Mouse (Mus musculus) embryonic facial prominence, embryonic 15.5 days (tissue): ENCODE data around the gene Olfr1097. TPM values are rescaled to one million over a fixed set of nuclear protein-coding genes. Genes with fewer than 3 reads are reported as not detected.

ENCODE experiments used
- ATAC-seq: fragments of 200-750 bp; cut with Nextera tagmentation; 2 replicates; pipeline ENCODE4 v1.8.0; 2017; ENCODE audit warnings: low read depth, moderate TSS enrichment; ENCODE audit not compliant: insufficient number of reproducible peaks, low FRiP score, low TSS enrichment
- H3K27ac ChIP-seq: fragments of 300-500 bp; sonication (generic); replicated peaks from 2 replicates; pipeline ENCODE4 v1.5.1; 2015; ENCODE audit warnings: mild to moderate bottlenecking, inconsistent platforms
- H3K27me3 ChIP-seq: fragments of 300-500 bp; sonication (generic); 2 replicates; pipeline ENCODE4 v1.6.1; 2015; ENCODE audit warnings: inconsistent platforms
- H3K36me3 ChIP-seq: fragments of 300-500 bp; sonication (generic); 2 replicates; pipeline ENCODE4 v1.6.1; 2015; ENCODE audit warnings: mild to moderate bottlenecking, inconsistent platforms
- H3K4me1 ChIP-seq: fragments of 300-500 bp; sonication (generic); 2 replicates; pipeline ENCODE4 v1.6.1; 2015; ENCODE audit warnings: inconsistent platforms
- H3K4me2 ChIP-seq: fragments of 300-500 bp; sonication (generic); replicated peaks from 2 replicates; pipeline ENCODE4 v1.6.1; 2015; ENCODE audit warnings: mild to moderate bottlenecking, inconsistent platforms
- H3K4me3 ChIP-seq: fragments of 300-500 bp; sonication (generic); replicated peaks from 2 replicates; pipeline ENCODE4 v1.5.1; 2015; ENCODE audit warnings: mild to moderate bottlenecking, inconsistent platforms
- H3K9ac ChIP-seq: fragments of 300-500 bp; sonication (generic); 2 replicates; pipeline ENCODE4 v1.6.1; 2015; ENCODE audit warnings: inconsistent platforms
- H3K9me3 ChIP-seq: fragments of 300-500 bp; sonication (generic); replicated peaks from 2 replicates; pipeline ENCODE4 v1.6.1; 2016; ENCODE audit warnings: inconsistent platforms
- WGBS: fragments of 180-500 bp; shearing (Covaris S2); methylation state at CpG from one replicate; pipeline ENCODE4 v1.1.7; 2015; 5-methylcytosine and 5-hydroxymethylcytosine counted together
- polyA plus RNA-seq: library from polyadenylated mRNA; unstranded; fragments of >200 nt; fragmentation: Nextera tagmentation; extraction: Ambion mirVana; gene quantifications from 2 replicates; pipeline ENCODE4 v1.2.1, GENCODE M21; 2015

Gene Olfr1097
- polyA plus RNA-seq = not detected in 2 replicates

GRCm38 (mm10) chr2:86892116-86892515 is at the start of gene Olfr1097:
Gene Olfr1097, minus strand, starts transcription at chr2:86892216.
- no peak within 1 kb of the TSS for H3K27ac ChIP-seq

GRCm38 (mm10) chr2:86926557-86926956 is 34.5 kb upstream of the Olfr1097 start:
- no peaks in the 10 kb centered on the region for H3K36me3 ChIP-seq
- H3K27ac ChIP-seq = no peak overlapping the region
- no peak overlapping the region for H3K9ac ChIP-seq
- no peak overlapping the region for H3K4me3 ChIP-seq
- no peaks in the 10 kb centered on the region for H3K4me1 ChIP-seq
- ATAC-seq = no peak
- no peak overlapping the region for H3K4me2 ChIP-seq
- H3K27me3 ChIP-seq = no peaks in the 10 kb centered on the region
- H3K9me3 ChIP-seq = no peaks in the 10 kb centered on the region

More at GRCm38 (mm10) chr2:86892116-86892515, at the start of gene Olfr1097:
- no peaks in the 10 kb centered on the region for H3K36me3 ChIP-seq
- H3K27me3 ChIP-seq = no peaks in the 10 kb centered on the region
- no peak within 1 kb of the TSS for H3K4me2 ChIP-seq
- H3K9me3 ChIP-seq = no peaks in the 10 kb centered on the region
- no peak within 1 kb of the TSS for H3K4me3 ChIP-seq
- no peak within 1 kb of the TSS for H3K9ac ChIP-seq
- H3K4me1 ChIP-seq = no peaks in the 10 kb centered on the region
- ATAC-seq = no peak
- WGBS = 91% methylated on average over 1 of the region's 1 CpGs

DNA sequence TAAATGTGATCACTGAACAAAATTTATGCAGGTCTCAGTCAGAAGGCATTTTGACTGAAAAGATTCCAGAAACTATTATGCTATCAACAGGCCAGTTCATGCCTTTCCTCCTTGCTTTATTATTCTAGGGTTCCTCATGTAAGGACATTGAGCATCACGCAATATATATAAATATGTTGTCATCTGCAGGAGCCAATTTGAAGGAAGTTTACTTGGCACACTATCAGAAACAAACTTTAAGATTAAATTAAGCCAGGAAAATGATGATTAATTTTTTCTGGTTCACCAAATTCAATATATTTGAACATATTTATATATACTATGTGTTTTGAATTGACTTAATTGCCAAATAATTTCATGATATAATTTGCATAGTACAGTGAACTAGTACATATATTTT is 32.4 kb upstream of the Olfr1097 start, which contains the start of gene Olfr1098:
Gene Olfr1098 (minus strand): TSS at position 101 of the 400 bp plus-strand sequence.
- Histone ChIP-seq H3K4me2 (no peak within 1 kb of the TSS), H3K4me3 (no peak within 1 kb of the TSS), H3K27ac (no peak within 1 kb of the TSS), H3K27me3 (no peaks in the 10 kb centered on the region), H3K36me3 (no peaks in the 10 kb centered on the region), H3K9me3 (no peaks in the 10 kb centered on the region), H3K4me1 (no peaks in the 10 kb centered on the region), H3K9ac (no peak within 1 kb of the TSS)
- 82% methylated on average over 1 of the region's 1 CpGs for WGBS
- no peak for ATAC-seq

- Histone ChIP-seq H3K4me3 (no peak overlapping the region), H3K4me2 (no peak overlapping the region), H3K27ac (no peak overlapping the region), H3K9me3 (no peaks in the 10 kb centered on the region), H3K9ac (no peak overlapping the region), H3K27me3 (no peaks in the 10 kb centered on the region), H3K4me1 (no peaks in the 10 kb centered on the region), H3K36me3 (no peaks in the 10 kb centered on the region)
- no peak for ATAC-seq
- WGBS = 86% methylated on average over 2 of the region's 2 CpGs
Measured at GRCm38 (mm10) chr2:86905647-86906046, 13.6 kb upstream of the Olfr1097 start.

DNA sequence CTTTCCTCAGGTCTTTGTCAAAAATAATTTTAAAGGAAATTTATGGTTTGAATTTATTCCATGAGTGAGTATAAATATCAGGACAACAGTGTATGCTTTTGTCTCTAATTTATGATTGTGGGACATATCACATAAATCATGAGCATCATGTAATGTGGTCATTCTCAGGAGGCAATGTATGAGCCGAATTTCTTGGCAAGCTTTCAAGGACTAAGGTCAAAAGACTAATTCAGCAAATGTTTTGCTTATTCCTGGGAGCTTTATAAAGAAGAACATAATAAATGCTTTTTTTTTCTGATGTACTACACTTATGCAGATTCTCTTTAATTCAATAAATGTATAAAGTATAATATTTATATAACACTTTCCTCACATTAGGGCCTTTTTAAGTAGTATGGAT is 17.3 kb downstream of the Olfr1097 start, which contains the start of gene Gm13723:
Gene Gm13723 (minus strand): TSS at position 101 of the 400 bp plus-strand sequence.
- Histone ChIP-seq H3K36me3 (no peaks in the 10 kb centered on the region), H3K4me3 (no peak within 1 kb of the TSS), H3K27me3 (no peaks in the 10 kb centered on the region), H3K4me2 (no peak within 1 kb of the TSS), H3K9ac (no peak within 1 kb of the TSS), H3K9me3 (no peaks in the 10 kb centered on the region), H3K4me1 (no peaks in the 10 kb centered on the region), H3K27ac (no peak within 1 kb of the TSS)
- no peak for ATAC-seq
- 55% methylated on average over 1 of the region's 1 CpGs for WGBS

GRCm38 (mm10) chr2:86851596-86851995 is 40.4 kb downstream of the Olfr1097 start, which contains the start of gene Olfr1095:
Gene Olfr1095, minus strand, starts transcription at chr2:86851696.
- no peak for ATAC-seq
- Histone ChIP-seq H3K27ac (no peak within 1 kb of the TSS), H3K9me3 (no peaks in the 10 kb centered on the region), H3K36me3 (no peaks in the 10 kb centered on the region), H3K4me3 (no peak within 1 kb of the TSS), H3K4me1 (no peaks in the 10 kb centered on the region), H3K4me2 (no peak within 1 kb of the TSS), H3K27me3 (no peaks in the 10 kb centered on the region), H3K9ac (no peak within 1 kb of the TSS)
- WGBS = 90% methylated on average over 3 of the region's 3 CpGs

Other genes starting within 250 kb of the Olfr1097 start
- gene Olfr1085, start 230.2 kb downstream of the Olfr1097 start, polyA plus RNA-seq = not detected in 2 replicates
- gene Olfr1086, start 212.1 kb downstream of the Olfr1097 start, polyA plus RNA-seq = not detected in 2 replicates
- gene Olfr1087, start 193.8 kb downstream of the Olfr1097 start, polyA plus RNA-seq = 0.35 TPM in 1 of 2 replicates, not detected in the other
- gene Olfr1089, start 158.5 kb downstream of the Olfr1097 start, polyA plus RNA-seq = not detected in 2 replicates
- gene Olfr1090, start 133.2 kb downstream of the Olfr1097 start, polyA plus RNA-seq = not detected in 2 replicates
- not detected in 2 replicates for gene Olfr1093, start 109.7 kb downstream of the Olfr1097 start, polyA plus RNA-seq
- not detected in 2 replicates for gene Olfr141, start 82.2 kb downstream of the Olfr1097 start, polyA plus RNA-seq
- gene Olfr1094, start 67.6 kb downstream of the Olfr1097 start, polyA plus RNA-seq = not detected in 2 replicates
- not detected in 2 replicates for gene Olfr1095, start 40.5 kb downstream of the Olfr1097 start, polyA plus RNA-seq
- gene Gm13723, start 17.4 kb downstream of the Olfr1097 start, polyA plus RNA-seq = not detected in 2 replicates
- not detected in 2 replicates for gene Olfr1098, start 32.3 kb upstream of the Olfr1097 start, polyA plus RNA-seq
- gene Olfr1099, start 68.5 kb upstream of the Olfr1097 start, polyA plus RNA-seq = not detected in 2 replicates
- gene Olfr1100, start 87.7 kb upstream of the Olfr1097 start, polyA plus RNA-seq = 0.12 TPM in 1 of 2 replicates, not detected in the other
- 0.16 TPM in 1 of 2 replicates, not detected in the other for gene Olfr1101, start 99.0 kb upstream of the Olfr1097 start, polyA plus RNA-seq
- gene Olfr1102, start 106.2 kb upstream of the Olfr1097 start, polyA plus RNA-seq = 0.09 TPM in 1 of 2 replicates, not detected in the other
- 0.13 TPM in 1 of 2 replicates, not detected in the other for gene Olfr1104, start 134.9 kb upstream of the Olfr1097 start, polyA plus RNA-seq
- gene Olfr1105, start 144.3 kb upstream of the Olfr1097 start, polyA plus RNA-seq = 0.05 and 0.17 TPM in 2 replicates
- gene Olfr1106, start 160.1 kb upstream of the Olfr1097 start, polyA plus RNA-seq = 0.28 TPM in 1 of 2 replicates, not detected in the other
- gene Olfr1107, start 183.6 kb upstream of the Olfr1097 start, polyA plus RNA-seq = not detected in 2 replicates
- not detected in 2 replicates for gene Olfr1109, start 203.8 kb upstream of the Olfr1097 start, polyA plus RNA-seq
- gene Olfr259, start 222.4 kb upstream of the Olfr1097 start, polyA plus RNA-seq = not detected in 2 replicates
- gene Olfr1110, start 248.1 kb upstream of the Olfr1097 start, polyA plus RNA-seq = 0.29 and 0.35 TPM in 2 replicates